Mouse (Mus musculus) liver, embryonic 16.5 days (tissue): ENCODE data around the gene Fbxl20. TPM values are rescaled to one million over a fixed set of nuclear protein-coding genes. Genes with fewer than 3 reads are reported as not detected.

ENCODE experiments used
- ATAC-seq: fragments of 200-750 bp; cut with Nextera tagmentation; 2 replicates; pipeline ENCODE4 v1.8.0; 2017; ENCODE audit warnings: low read depth, mild to moderate bottlenecking, moderate number of reproducible peaks, moderate library complexity
- H3K27ac ChIP-seq: fragments of 300-500 bp; sonication (generic); 2 replicates; pipeline ENCODE4 v1.5.1; 2014; ENCODE audit warnings: mild to moderate bottlenecking, low read length
- H3K27me3 ChIP-seq: fragments of 300-500 bp; sonication (generic); 2 replicates; pipeline ENCODE4 v1.6.1; 2014; ENCODE audit warnings: low read depth, low read length, mixed read lengths; ENCODE audit not compliant: control insufficient read depth, insufficient read depth
- H3K36me3 ChIP-seq: fragments of 300-500 bp; sonication (generic); 2 replicates; pipeline ENCODE4 v1.6.1; 2014; ENCODE audit warnings: mild to moderate bottlenecking; ENCODE audit not compliant: control insufficient read depth, insufficient read depth
- H3K4me1 ChIP-seq: fragments of 300-500 bp; sonication (generic); 2 replicates; pipeline ENCODE4 v1.6.1; 2014; ENCODE audit warnings: low read depth, low read length, mixed read lengths; ENCODE audit not compliant: control insufficient read depth
- H3K4me2 ChIP-seq: fragments of 300-500 bp; sonication (generic); 2 replicates; pipeline ENCODE4 v1.6.1; 2014; ENCODE audit warnings: low read depth, low read length, mixed read lengths
- H3K4me3 ChIP-seq: fragments of 300-500 bp; sonication (generic); 2 replicates; pipeline ENCODE4 v1.5.1; 2014; ENCODE audit warnings: low read depth, mild to moderate bottlenecking, low read length
- H3K9ac ChIP-seq: fragments of 300-500 bp; sonication (generic); 2 replicates; pipeline ENCODE4 v1.6.1; 2014; ENCODE audit warnings: low read depth, low read length
- H3K9me3 ChIP-seq: fragments of 300-500 bp; sonication (generic); replicated peaks from 2 replicates; pipeline ENCODE4 v1.6.1; 2016; ENCODE audit warnings: low read length; ENCODE audit not compliant: control insufficient read depth
- WGBS: fragments of 180-500 bp; shearing (Covaris S2); extraction: QIAGEN DNeasy Blood & Tissue Kit; methylation state at CpG from one replicate; pipeline ENCODE4 v1.1.7; 2014; ENCODE audit not compliant: insufficient replicate concordance; 5-methylcytosine and 5-hydroxymethylcytosine counted together
- polyA plus RNA-seq: library from polyadenylated mRNA; unstranded; fragments of >200 nt; fragmentation: Nextera tagmentation; extraction: Ambion mirVana; gene quantifications from 2 replicates; pipeline ENCODE4 v1.2.1, GENCODE M21; 2015

Gene Fbxl20
- polyA plus RNA-seq, 1 experiment from 2014 or later, result 6.0 TPM

DNA sequence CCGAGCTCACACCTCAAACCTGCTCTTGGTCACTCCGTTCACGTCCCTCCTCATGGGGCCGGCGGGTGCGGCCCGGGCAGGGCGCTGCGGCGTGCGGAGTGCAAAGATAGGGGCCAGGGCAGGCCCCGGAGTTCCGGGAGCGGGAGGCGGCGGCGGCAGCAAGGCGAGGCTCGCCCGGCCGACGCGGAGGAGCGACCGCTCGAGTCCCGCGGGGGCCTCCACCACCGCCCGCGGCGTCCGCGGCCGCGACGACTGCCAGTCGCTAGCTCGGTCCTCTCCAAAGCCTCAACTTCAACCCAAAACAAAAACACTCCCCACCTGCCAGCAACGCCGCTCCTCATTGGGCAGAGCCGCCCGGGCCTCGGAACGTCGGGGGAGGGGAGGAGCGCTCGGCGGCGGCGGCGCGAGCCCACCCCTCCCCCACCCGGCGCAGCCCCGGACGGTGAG lies 876 bp downstream of the Fbxl20 start:
- peak overlapping the region; percentile 89 for H3K27ac ChIP-seq
- peak overlapping the region; percentile 100 for H3K4me2 ChIP-seq
- H3K36me3 ChIP-seq, result no peaks in the 10 kb centered on the region
- H3K4me3 ChIP-seq, result peak overlapping the region; percentile 90
- H3K9me3 ChIP-seq, result no peaks in the 10 kb centered on the region
- ATAC-seq, result peak; percentile 80
- no peaks in the 10 kb centered on the region for H3K27me3 ChIP-seq
- H3K9ac ChIP-seq, result peak overlapping the region; percentile 88
- peaks cover 15% of the 10 kb centered on the region for H3K4me1 ChIP-seq
- 0% methylated on average over 49 of the region's 57 CpGs for WGBS

DNA sequence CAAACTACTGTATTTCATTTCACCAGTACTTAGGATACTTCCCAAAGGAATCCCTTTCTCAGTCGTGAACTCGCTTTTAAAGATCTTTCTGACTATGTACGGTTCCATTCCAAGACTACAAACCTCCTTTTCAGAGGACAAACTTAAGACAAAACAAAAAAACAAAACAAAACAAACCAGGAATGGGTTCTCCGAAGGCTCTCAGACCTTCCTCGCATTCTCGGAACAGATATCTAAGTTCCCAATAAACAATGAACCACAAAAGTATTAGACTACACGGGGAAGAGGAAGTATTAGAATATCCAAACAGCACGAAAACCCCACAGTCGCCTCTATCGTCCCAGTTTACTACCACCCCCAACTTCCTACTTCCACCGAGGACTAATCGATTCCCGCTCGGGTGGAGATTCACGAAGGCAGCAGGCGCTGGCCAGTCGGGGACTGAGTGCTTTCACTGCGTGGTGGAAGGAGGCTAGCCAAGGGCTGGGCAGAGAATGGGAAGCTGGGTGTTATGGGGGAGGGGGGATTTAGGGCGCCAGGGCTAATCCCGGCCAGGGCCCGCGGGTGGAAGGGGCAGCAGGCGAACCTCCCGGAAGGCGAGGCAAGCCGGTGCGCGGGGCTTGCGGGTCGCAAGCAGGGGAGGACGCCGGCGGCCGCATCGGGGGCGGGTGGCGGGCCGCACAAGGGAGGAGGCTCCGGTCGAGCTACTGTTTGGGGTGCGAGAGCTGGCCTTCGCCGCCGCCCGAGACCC lies 1.5 kb downstream of the Fbxl20 start:
- no peaks in the 10 kb centered on the region for H3K9me3 ChIP-seq
- H3K4me2 ChIP-seq, result peak overlapping the region; percentile 100
- H3K27me3 ChIP-seq, result no peaks in the 10 kb centered on the region
- H3K4me1 ChIP-seq, result peaks cover 15% of the 10 kb centered on the region
- 2% methylated on average over 40 of the region's 45 CpGs for WGBS
- H3K36me3 ChIP-seq, result no peaks in the 10 kb centered on the region
- peak overlapping the region; percentile 88 for H3K9ac ChIP-seq
- H3K4me3 ChIP-seq, result peak overlapping the region; percentile 90
- peak; percentile 14 for ATAC-seq
- peak overlapping the region; percentile 89 for H3K27ac ChIP-seq

- no peak overlapping the region for H3K9ac ChIP-seq
- H3K36me3 ChIP-seq, result no peaks in the 10 kb centered on the region
- no peaks in the 10 kb centered on the region for H3K9me3 ChIP-seq
- WGBS, result 80% methylated on average over 7 of the region's 7 CpGs
- peaks cover 15% of the 10 kb centered on the region for H3K4me1 ChIP-seq
- no peak overlapping the region for H3K4me3 ChIP-seq
- H3K27me3 ChIP-seq, result no peaks in the 10 kb centered on the region
- no peak overlapping the region for H3K27ac ChIP-seq
- no peak overlapping the region for H3K4me2 ChIP-seq
- no peak for ATAC-seq
Observed at GRCm38 (mm10) chr11:98145856-98146255, 4.3 kb downstream of the Fbxl20 start.

- no peak overlapping the region for H3K4me3 ChIP-seq
- H3K4me2 ChIP-seq, result no peak overlapping the region
- peaks cover 4% of the 10 kb centered on the region; the same call in 1 of the 2 replicates for H3K4me1 ChIP-seq
- ATAC-seq, result no peak
- H3K36me3 ChIP-seq, result no peaks in the 10 kb centered on the region
- no peaks in the 10 kb centered on the region for H3K9me3 ChIP-seq
- WGBS, result 65% methylated on average over 2 of the region's 2 CpGs
- no peak overlapping the region for H3K27ac ChIP-seq
- no peaks in the 10 kb centered on the region for H3K27me3 ChIP-seq
- H3K9ac ChIP-seq, result no peak overlapping the region
Observed at GRCm38 (mm10) chr11:98142545-98142944, 7.7 kb downstream of the Fbxl20 start.

DNA sequence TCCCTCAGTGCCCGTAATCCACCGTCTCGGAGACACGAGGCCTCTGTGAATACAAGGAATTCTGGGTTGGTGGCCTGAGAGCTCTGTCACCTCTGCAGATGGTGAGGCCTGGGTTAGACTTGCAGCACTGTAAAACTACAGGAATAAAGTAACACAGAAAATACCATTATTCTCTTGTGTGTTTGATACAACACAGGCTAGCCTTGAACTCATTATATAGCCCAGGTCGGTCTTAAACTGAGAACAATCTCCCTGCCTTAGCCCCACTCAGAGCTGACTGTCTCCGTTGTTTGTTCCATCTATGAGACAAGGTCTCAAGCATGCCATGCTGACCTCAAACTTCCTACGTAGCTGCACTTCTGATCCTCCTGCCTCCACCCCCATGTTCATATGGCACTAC lies 11.3 kb downstream of the Fbxl20 start:
- no peak for ATAC-seq
- H3K27ac ChIP-seq, result no peak overlapping the region
- H3K4me1 ChIP-seq, result no peaks in the 10 kb centered on the region
- H3K36me3 ChIP-seq, result no peaks in the 10 kb centered on the region
- WGBS, result 82% methylated on average over 7 of the region's 7 CpGs
- no peak overlapping the region for H3K9ac ChIP-seq
- no peaks in the 10 kb centered on the region for H3K27me3 ChIP-seq
- H3K4me2 ChIP-seq, result no peak overlapping the region
- H3K9me3 ChIP-seq, result no peaks in the 10 kb centered on the region
- no peak overlapping the region for H3K4me3 ChIP-seq

DNA sequence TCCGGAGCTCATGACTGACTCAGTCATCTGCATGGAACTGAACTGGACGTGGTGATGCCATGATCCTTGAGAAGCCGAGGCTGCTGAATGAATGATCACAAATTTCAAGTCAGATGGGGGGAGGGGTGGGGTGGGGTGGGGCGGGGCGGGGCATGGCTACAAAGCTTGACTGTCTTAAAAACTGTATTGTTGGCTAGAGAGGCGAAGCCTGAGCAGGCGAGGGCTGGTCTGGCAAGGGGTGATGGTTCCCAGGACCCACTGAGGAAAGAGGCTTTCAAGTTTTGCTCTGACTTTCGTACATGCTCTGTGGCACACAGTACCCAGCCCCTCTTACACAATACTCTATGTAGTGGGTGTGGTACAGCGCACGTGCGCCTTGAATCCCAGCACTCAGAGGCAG lies 12.4 kb downstream of the Fbxl20 start:
- no peak overlapping the region for H3K4me2 ChIP-seq
- no peaks in the 10 kb centered on the region for H3K9me3 ChIP-seq
- no peak for ATAC-seq
- no peak overlapping the region for H3K9ac ChIP-seq
- H3K4me1 ChIP-seq, result no peaks in the 10 kb centered on the region
- 78% methylated on average over 11 of the region's 11 CpGs for WGBS
- H3K27me3 ChIP-seq, result no peaks in the 10 kb centered on the region
- H3K4me3 ChIP-seq, result no peak overlapping the region
- H3K27ac ChIP-seq, result no peak overlapping the region
- no peaks in the 10 kb centered on the region for H3K36me3 ChIP-seq

- no peaks in the 10 kb centered on the region for H3K4me1 ChIP-seq
- no peaks in the 10 kb centered on the region for H3K27me3 ChIP-seq
- ATAC-seq, result no peak
- H3K36me3 ChIP-seq, result no peaks in the 10 kb centered on the region
- H3K9me3 ChIP-seq, result no peaks in the 10 kb centered on the region
- no peak overlapping the region for H3K4me3 ChIP-seq
- H3K9ac ChIP-seq, result no peak overlapping the region
- no peak overlapping the region for H3K27ac ChIP-seq
- no peak overlapping the region for H3K4me2 ChIP-seq
- WGBS, result 63% methylated on average over 4 of the region's 4 CpGs
Observed at GRCm38 (mm10) chr11:98134951-98135350, 15.3 kb downstream of the Fbxl20 start.

GRCm38 (mm10) chr11:98123424-98123823 lies 26.8 kb downstream of the Fbxl20 start:
- H3K9ac ChIP-seq, result no peak overlapping the region
- WGBS, result 71% methylated on average over 5 of the region's 5 CpGs
- no peaks in the 10 kb centered on the region for H3K27me3 ChIP-seq
- no peak overlapping the region for H3K4me3 ChIP-seq
- no peak overlapping the region for H3K27ac ChIP-seq
- H3K4me1 ChIP-seq, result no peaks in the 10 kb centered on the region
- no peak overlapping the region for H3K4me2 ChIP-seq
- no peaks in the 10 kb centered on the region for H3K36me3 ChIP-seq
- ATAC-seq, result no peak
- no peaks in the 10 kb centered on the region for H3K9me3 ChIP-seq

DNA sequence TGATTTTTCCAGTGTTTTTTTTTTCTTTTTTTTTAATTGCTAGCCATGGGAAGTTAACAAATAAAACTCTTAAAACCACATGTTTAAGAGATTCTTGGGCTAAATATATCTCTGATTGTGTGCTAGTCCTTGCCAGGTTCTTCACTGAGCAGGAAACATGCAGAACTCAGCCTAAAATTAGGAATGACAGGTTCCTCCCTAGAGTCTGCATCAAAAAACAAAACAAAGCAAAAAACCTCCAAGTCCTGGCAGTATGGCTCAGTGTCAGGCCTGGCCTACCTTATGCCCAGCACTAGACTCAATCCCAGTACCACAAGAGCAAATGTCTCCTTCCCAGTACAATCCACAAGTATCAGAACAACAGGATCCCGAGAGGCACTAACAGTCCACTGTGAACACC lies 35.8 kb downstream of the Fbxl20 start:
- Histone ChIP-seq H3K4me1 (no peaks in the 10 kb centered on the region), H3K27me3 (no peaks in the 10 kb centered on the region), H3K36me3 (no peaks in the 10 kb centered on the region), H3K9ac (no peak overlapping the region), H3K9me3 (no peaks in the 10 kb centered on the region), H3K27ac (no peak overlapping the region), H3K4me2 (no peak overlapping the region), H3K4me3 (no peak overlapping the region)
- 88% methylated on average over 1 of the region's 1 CpGs for WGBS
- ATAC-seq, result no peak
